Mouse (Mus musculus): ENCODE measurements around the gene Rec114.

The Rec114 gene

GRCm38 (mm10) chr9:58665492-58665891 lies 78.3 kb downstream of the Rec114 start:
- in situ Hi-C loops (cut with MboI, MseI): no loop called here

GRCm38 (mm10) chr9:58662791-58663190 lies 81.0 kb downstream of the Rec114 start:
- in situ Hi-C loops (cut with MboI, MseI): no loop called here

- in situ Hi-C loops (cut with MboI, MseI): no loop called here
Measured at GRCm38 (mm10) chr9:58662007-58662406, 81.8 kb downstream of the Rec114 start.

- in situ Hi-C loops (cut with MboI, MseI): no loop called here
Measured at GRCm38 (mm10) chr9:58660673-58661072, 83.1 kb downstream of the Rec114 start.

GRCm38 (mm10) chr9:58659989-58660388 lies 83.8 kb downstream of the Rec114 start:
- in situ Hi-C loops (cut with MboI, MseI): loop anchor here (10.0 kb wide), 1 partner anchor 125 kb away; no protein-coding TSS in a partner anchor

GRCm38 (mm10) chr9:58659331-58659730 lies 84.4 kb downstream of the Rec114 start:
- in situ Hi-C loops (cut with MboI, MseI): loop anchor here (10.0 kb wide), 1 partner anchor 125 kb away; no protein-coding TSS in a partner anchor

GRCm38 (mm10) chr9:58658596-58659309 lies 85.0 kb downstream of the Rec114 start:
- in situ Hi-C loops (cut with MboI, MseI): loop anchor here (10.0 kb wide), 1 partner anchor 124 kb away; no protein-coding TSS in a partner anchor

- in situ Hi-C loops (cut with MboI, MseI): loop anchor here (10.0 kb wide), 1 partner anchor 123 kb away; no protein-coding TSS in a partner anchor
Measured at GRCm38 (mm10) chr9:58657735-58658512, 85.8 kb downstream of the Rec114 start.

GRCm38 (mm10) chr9:58656824-58657223 lies 86.9 kb downstream of the Rec114 start:
- in situ Hi-C loops (cut with MboI, MseI): loop anchor here (10.0 kb wide), 1 partner anchor 122 kb away; no protein-coding TSS in a partner anchor

GRCm38 (mm10) chr9:58656396-58656795 lies 87.4 kb downstream of the Rec114 start:
- in situ Hi-C loops (cut with MboI, MseI): loop anchor here (10.0 kb wide), 1 partner anchor 122 kb away; no protein-coding TSS in a partner anchor

- in situ Hi-C loops (cut with MboI, MseI): loop anchor here (5.0 to 10.0 kb wide), 2 partner anchors 77 to 120 kb away; no protein-coding TSS in a partner anchor
Measured at GRCm38 (mm10) chr9:58654494-58654893, 89.3 kb downstream of the Rec114 start.

GRCm38 (mm10) chr9:58651993-58652392 lies 91.8 kb downstream of the Rec114 start:
- in situ Hi-C loops (cut with MboI, MseI): loop anchor here (5.0 to 10.0 kb wide), 2 partner anchors 75 to 117 kb away; no protein-coding TSS in a partner anchor

GRCm38 (mm10) chr9:58649265-58649626 lies 94.5 kb downstream of the Rec114 start:
- in situ Hi-C loops (cut with MboI, MseI): no loop called here

GRCm38 (mm10) chr9:58648406-58649264 lies 95.1 kb downstream of the Rec114 start:
- in situ Hi-C loops (cut with MboI, MseI): no loop called here

GRCm38 (mm10) chr9:58630441-58630840 lies 113.3 kb downstream of the Rec114 start:
- in situ Hi-C loops (cut with MboI, MseI): no loop called here

- in situ Hi-C loops (cut with MboI, MseI): no loop called here
Measured at GRCm38 (mm10) chr9:58627197-58627596, 116.6 kb downstream of the Rec114 start.

GRCm38 (mm10) chr9:58623009-58623408 lies 120.8 kb downstream of the Rec114 start:
- in situ Hi-C loops (cut with MboI, MseI): no loop called here

GRCm38 (mm10) chr9:58615064-58615938 lies 128.5 kb downstream of the Rec114 start:
- in situ Hi-C loops (cut with MboI, MseI): no loop called here

GRCm38 (mm10) chr9:58613790-58614189 lies 130.0 kb downstream of the Rec114 start:
- in situ Hi-C loops (cut with MboI, MseI): no loop called here

Data from T-helper 2 cell (primary cell).